Mouse (Mus musculus) megakaryocyte progenitor cell, adult 5-6 weeks (primary cell): ENCODE results near the gene Mterf2. TPM values are rescaled to one million over a fixed set of nuclear protein-coding genes. Genes with fewer than 3 reads are reported as not detected.

Experiments
- total RNA-seq, 2 experiments: library from RNA; stranded (forward) in 1 of 2; stranded (reverse) in 1 of 2; fragments of 157-497, 149-512 nt in 1 of 2; fragments of 200-1000 nt in 1 of 2; gene quantifications; 2 replicates each; pipeline versions ENCODE4 v1.2.3 to v1.2.4; 2015 to 2017

Gene Mterf2
- total RNA-seq, 2 experiments from 2014 or later, result 2.8 to 6.5 TPM

Other genes starting within 250 kb of the Mterf2 start
- 13.9 and 15.3 TPM in 2 replicates for gene Ric8b, start 210.4 kb downstream of the Mterf2 start, total RNA-seq (2015)
- 13.3 and 15.1 TPM in 2 replicates for gene Ric8b, start 210.4 kb downstream of the Mterf2 start, total RNA-seq (2017)
- 0.10 and 0.29 TPM in 2 replicates for gene Fhl4, start 25.5 kb downstream of the Mterf2 start, total RNA-seq (2015)
- 1.4 TPM in 1 of 2 replicates, not detected in the other for gene Fhl4, start 25.5 kb downstream of the Mterf2 start, total RNA-seq (2017)
- 23.9 and 25.8 TPM in 2 replicates for gene Tmem263, start 25.4 kb downstream of the Mterf2 start, total RNA-seq (2015)
- 21.0 and 22.3 TPM in 2 replicates for gene Tmem263, start 25.4 kb downstream of the Mterf2 start, total RNA-seq (2017)
- gene Cry1, start 57.0 kb upstream of the Mterf2 start, total RNA-seq (2015), result 19.3 and 23.8 TPM in 2 replicates
- gene Cry1, start 57.0 kb upstream of the Mterf2 start, total RNA-seq (2017), result 21.5 and 26.7 TPM in 2 replicates